Mouse (Mus musculus): Measurements from ENCODE around the gene Slc9a8. TPM values are rescaled to one million over a fixed set of nuclear protein-coding genes. Genes with fewer than 3 reads are reported as not detected.
A peak's percentile ranks its signal among the peaks of the same experiment; 100 is the strongest.

The Slc9a8 gene
- polyA plus RNA-seq, 1 experiment = 19.0 TPM

DNA sequence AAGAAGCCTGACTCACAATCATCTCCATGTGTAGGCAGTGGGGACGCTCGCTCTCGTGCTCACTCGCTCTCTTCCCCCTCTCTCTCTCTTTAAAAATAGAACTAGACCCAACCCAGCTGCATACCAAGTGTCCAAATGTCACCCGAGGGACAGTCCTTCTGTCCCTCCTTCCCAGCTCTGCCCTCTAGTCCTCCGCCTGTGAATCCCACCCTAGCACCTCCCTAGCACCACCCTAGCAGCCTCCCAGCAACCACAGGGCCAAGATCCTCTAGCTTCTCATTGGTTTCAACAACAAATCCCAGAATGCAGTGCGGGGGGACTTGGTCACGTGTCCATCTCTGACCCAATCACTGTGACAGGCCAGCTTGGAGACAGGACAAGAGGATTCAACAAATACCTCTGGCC is 45.4 kb upstream of the Slc9a8 start:
- Histone ChIP-seq H3K27me3 (ENCODE audit: control insufficient read depth, insufficient read depth, insufficient read length) (no peaks in the 10 kb centered on the region), H3K36me3 (ENCODE audit: control insufficient read depth, insufficient read depth) (no peaks in the 10 kb centered on the region), H3K4me3 (ENCODE audit: insufficient read depth, poor library complexity, severe bottlenecking) (no peak overlapping the region), H3ac (ENCODE audit: control insufficient read depth, insufficient read length, low read depth) (no peak overlapping the region), H3K79me2 (ENCODE audit: control insufficient read depth, insufficient read depth) (no peaks in the 10 kb centered on the region), H3K79me3 (ENCODE audit: low read depth) (no peaks in the 10 kb centered on the region)
- TF ChIP-seq USF1 (IDR thresholded peaks at IDR 0.05; ENCODE audit: low read depth) (peak; percentile 83), MYOG (IDR thresholded peaks at IDR 0.05; ENCODE audit: control insufficient read depth, extremely low read depth, insufficient read length) (no peak), MAX (IDR thresholded peaks at IDR 0.05) (no peak)

- no peaks in the 10 kb centered on the region for H3K36me3 ChIP-seq (ENCODE audit: control insufficient read depth, insufficient read depth)
- H3K79me3 ChIP-seq (ENCODE audit: low read depth) = no peaks in the 10 kb centered on the region
- no peak overlapping the region for H3ac ChIP-seq (ENCODE audit: control insufficient read depth, insufficient read length, low read depth)
- H3K27me3 ChIP-seq (ENCODE audit: control insufficient read depth, insufficient read depth, insufficient read length) = no peaks in the 10 kb centered on the region
- TF ChIP-seq CEBPB (IDR thresholded peaks at IDR 0.05; ENCODE audit: low read depth) = no peak
- no peak for TF ChIP-seq MYOD1 (IDR thresholded peaks at IDR 0.05; ENCODE audit: control insufficient read depth, insufficient read length, low read depth)
- TF ChIP-seq FOSL1 (IDR thresholded peaks at IDR 0.05; ENCODE audit: insufficient read depth, low read length, poor library complexity, severe bottlenecking) = no peak
- TF ChIP-seq USF1 (IDR thresholded peaks at IDR 0.05; ENCODE audit: low read depth) = no peak
- no peak for TF ChIP-seq CTCF (IDR thresholded peaks at IDR 0.05; ENCODE audit: control insufficient read depth, insufficient read depth, insufficient read length)
- no peak for TF ChIP-seq MAX (IDR thresholded peaks at IDR 0.05)
- no peak for TF ChIP-seq MYOG (IDR thresholded peaks at IDR 0.05; ENCODE audit: control insufficient read depth, extremely low read depth, insufficient read length)
- no peak overlapping the region for H3K4me3 ChIP-seq (ENCODE audit: insufficient read depth, poor library complexity, severe bottlenecking)
- no peaks in the 10 kb centered on the region for H3K79me2 ChIP-seq (ENCODE audit: control insufficient read depth, insufficient read depth)
Observed at GRCm38 (mm10) chr2:167377697-167378096, 43.8 kb upstream of the Slc9a8 start.

DNA sequence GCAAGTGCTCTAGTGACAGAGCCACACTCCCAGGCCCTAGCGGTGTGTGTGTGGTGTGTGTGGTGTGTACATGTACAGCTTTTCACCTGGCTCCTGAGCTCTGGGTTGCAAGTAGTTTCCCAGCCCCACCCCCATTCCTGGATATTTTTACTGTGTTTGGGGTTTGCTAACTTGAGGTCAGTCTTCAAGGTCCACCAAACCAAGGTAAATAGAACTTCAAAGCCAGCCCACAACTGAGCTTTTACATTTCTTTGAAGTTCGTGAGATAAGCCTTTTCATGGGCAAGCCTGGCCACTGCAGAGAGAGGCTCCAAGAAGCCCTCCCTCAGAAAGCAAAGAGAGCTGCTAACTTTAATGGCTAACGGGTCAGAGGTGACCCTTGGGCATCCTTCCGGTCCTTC is 42.5 kb upstream of the Slc9a8 start:
- no peaks in the 10 kb centered on the region for H3K36me3 ChIP-seq (ENCODE audit: control insufficient read depth, insufficient read depth)
- no peaks in the 10 kb centered on the region for H3K79me2 ChIP-seq (ENCODE audit: control insufficient read depth, insufficient read depth)
- no peak overlapping the region for H3ac ChIP-seq (ENCODE audit: control insufficient read depth, insufficient read length, low read depth)
- no peaks in the 10 kb centered on the region for H3K79me3 ChIP-seq (ENCODE audit: low read depth)
- no peak overlapping the region for H3K4me3 ChIP-seq (ENCODE audit: insufficient read depth, poor library complexity, severe bottlenecking)
- no peak for TF ChIP-seq USF1 (IDR thresholded peaks at IDR 0.05; ENCODE audit: low read depth)
- TF ChIP-seq MYOD1 (IDR thresholded peaks at IDR 0.05; ENCODE audit: control insufficient read depth, insufficient read length, low read depth) = no peak
- TF ChIP-seq FOSL1 (IDR thresholded peaks at IDR 0.05; ENCODE audit: insufficient read depth, low read length, poor library complexity, severe bottlenecking) = no peak
- TF ChIP-seq CEBPB (IDR thresholded peaks at IDR 0.05; ENCODE audit: low read depth) = no peak
- TF ChIP-seq MYOG (IDR thresholded peaks at IDR 0.05; ENCODE audit: control insufficient read depth, extremely low read depth, insufficient read length) = no peak
- TF ChIP-seq CTCF (IDR thresholded peaks at IDR 0.05; ENCODE audit: control insufficient read depth, insufficient read depth, insufficient read length) = no peak
- no peak for TF ChIP-seq MAX (IDR thresholded peaks at IDR 0.05)
- no peaks in the 10 kb centered on the region for H3K27me3 ChIP-seq (ENCODE audit: control insufficient read depth, insufficient read depth, insufficient read length)

- Histone ChIP-seq H3K79me3 (ENCODE audit: low read depth) (no peaks in the 10 kb centered on the region), H3K79me2 (ENCODE audit: control insufficient read depth, insufficient read depth) (no peaks in the 10 kb centered on the region), H3K36me3 (ENCODE audit: control insufficient read depth, insufficient read depth) (no peaks in the 10 kb centered on the region), H3ac (ENCODE audit: control insufficient read depth, insufficient read length, low read depth) (no peak overlapping the region), H3K4me3 (ENCODE audit: insufficient read depth, poor library complexity, severe bottlenecking) (no peak overlapping the region), H3K27me3 (ENCODE audit: control insufficient read depth, insufficient read depth, insufficient read length) (no peaks in the 10 kb centered on the region)
- TF ChIP-seq MAX (IDR thresholded peaks at IDR 0.05) (no peak), FOSL1 (IDR thresholded peaks at IDR 0.05; ENCODE audit: insufficient read depth, low read length, poor library complexity, severe bottlenecking) (no peak), CEBPB (IDR thresholded peaks at IDR 0.05; ENCODE audit: low read depth) (no peak), MYOG (IDR thresholded peaks at IDR 0.05; ENCODE audit: control insufficient read depth, extremely low read depth, insufficient read length) (no peak), MYOD1 (IDR thresholded peaks at IDR 0.05; ENCODE audit: control insufficient read depth, insufficient read length, low read depth) (no peak), CTCF (IDR thresholded peaks at IDR 0.05; ENCODE audit: control insufficient read depth, insufficient read depth, insufficient read length) (no peak), USF1 (IDR thresholded peaks at IDR 0.05; ENCODE audit: low read depth) (no peak)
Observed at GRCm38 (mm10) chr2:167380615-167381285, 40.8 kb upstream of the Slc9a8 start.

DNA sequence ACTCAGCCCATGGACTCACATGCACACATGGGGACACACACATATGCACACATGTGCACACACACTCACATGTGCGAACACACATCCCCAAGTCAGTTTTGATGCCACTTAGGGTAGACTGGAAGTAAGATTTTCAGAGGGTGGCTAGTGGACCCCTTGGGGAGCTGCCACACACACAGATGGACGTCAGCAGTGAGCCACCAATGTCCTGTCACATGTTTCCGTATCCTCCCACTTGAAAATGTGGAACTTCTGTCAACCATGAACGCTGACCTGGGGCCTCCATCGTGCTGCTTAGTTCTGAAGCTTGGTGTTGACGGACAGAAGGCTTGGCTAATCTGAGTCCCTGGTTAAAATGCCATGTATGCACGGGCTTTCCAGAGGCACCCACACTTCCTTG is 39.9 kb upstream of the Slc9a8 start:
- no peaks in the 10 kb centered on the region for H3K27me3 ChIP-seq (ENCODE audit: control insufficient read depth, insufficient read depth, insufficient read length)
- TF ChIP-seq MYOG (IDR thresholded peaks at IDR 0.05; ENCODE audit: control insufficient read depth, extremely low read depth, insufficient read length) = no peak
- no peak for TF ChIP-seq FOSL1 (IDR thresholded peaks at IDR 0.05; ENCODE audit: insufficient read depth, low read length, poor library complexity, severe bottlenecking)
- no peak for TF ChIP-seq CTCF (IDR thresholded peaks at IDR 0.05; ENCODE audit: control insufficient read depth, insufficient read depth, insufficient read length)
- no peak for TF ChIP-seq CEBPB (IDR thresholded peaks at IDR 0.05; ENCODE audit: low read depth)
- H3K36me3 ChIP-seq (ENCODE audit: control insufficient read depth, insufficient read depth) = no peaks in the 10 kb centered on the region
- H3ac ChIP-seq (ENCODE audit: control insufficient read depth, insufficient read length, low read depth) = no peak overlapping the region
- H3K79me2 ChIP-seq (ENCODE audit: control insufficient read depth, insufficient read depth) = no peaks in the 10 kb centered on the region
- H3K4me3 ChIP-seq (ENCODE audit: insufficient read depth, poor library complexity, severe bottlenecking) = no peak overlapping the region
- no peaks in the 10 kb centered on the region for H3K79me3 ChIP-seq (ENCODE audit: low read depth)

GRCm38 (mm10) chr2:167382389-167382788 is 39.1 kb upstream of the Slc9a8 start:
- Histone ChIP-seq H3K27me3 (ENCODE audit: control insufficient read depth, insufficient read depth, insufficient read length) (no peaks in the 10 kb centered on the region), H3K4me3 (ENCODE audit: insufficient read depth, poor library complexity, severe bottlenecking) (no peak overlapping the region), H3K36me3 (ENCODE audit: control insufficient read depth, insufficient read depth) (no peaks in the 10 kb centered on the region), H3ac (ENCODE audit: control insufficient read depth, insufficient read length, low read depth) (no peak overlapping the region), H3K79me2 (ENCODE audit: control insufficient read depth, insufficient read depth) (no peaks in the 10 kb centered on the region), H3K79me3 (ENCODE audit: low read depth) (no peaks in the 10 kb centered on the region)
- TF ChIP-seq USF1 (IDR thresholded peaks at IDR 0.05; ENCODE audit: low read depth) = no peak
- TF ChIP-seq CTCF (IDR thresholded peaks at IDR 0.05; ENCODE audit: control insufficient read depth, insufficient read depth, insufficient read length) = no peak
- no peak for TF ChIP-seq FOSL1 (IDR thresholded peaks at IDR 0.05; ENCODE audit: insufficient read depth, low read length, poor library complexity, severe bottlenecking)
